Mouse (Mus musculus): ENCODE measurements around the gene Palm2. TPM values are rescaled to one million over a fixed set of nuclear protein-coding genes. Genes with fewer than 3 reads are reported as not detected.

Palm2 gene
- polyA plus RNA-seq, 1 experiment from 2014 or later, result 2.5 TPM

GRCm38 (mm10) chr4:57489887-57490286, 55.8 kb downstream of the Palm2 start:
- H3K9me3 ChIP-seq (ENCODE audit: control insufficient read depth, low read length), result no peaks in the 10 kb centered on the region
- H3K4me1 ChIP-seq (ENCODE audit: control insufficient read depth, insufficient read depth, low read length), result no peaks in the 10 kb centered on the region
- no peak overlapping the region for H3K27ac ChIP-seq (ENCODE audit: low read depth, low read length)
- DNase-seq (ENCODE audit: low spot score, missing footprints) (peak; percentile 75), ATAC-seq (ENCODE audit: low FRiP score) (no peak)
- no peak overlapping the region for H3K4me3 ChIP-seq (ENCODE audit: low read depth, low read length)
- no peaks in the 10 kb centered on the region for H3K36me3 ChIP-seq (ENCODE audit: control insufficient read depth, insufficient read depth, low read length)
- WGBS, result 94% methylated on average over 6 of the region's 6 CpGs
- H3K4me2 ChIP-seq, result no peak overlapping the region
- no peak overlapping the region for H3K9ac ChIP-seq (ENCODE audit: low read length)
- no peaks in the 10 kb centered on the region for H3K27me3 ChIP-seq (ENCODE audit: control insufficient read depth, insufficient read depth, low read length)

- no peak for ATAC-seq (ENCODE audit: low FRiP score)
Measured at GRCm38 (mm10) chr4:57504792-57505191, 70.7 kb downstream of the Palm2 start.

GRCm38 (mm10) chr4:57510576-57510975, 76.5 kb downstream of the Palm2 start:
- no peaks in the 10 kb centered on the region for H3K27me3 ChIP-seq (ENCODE audit: control insufficient read depth, insufficient read depth, low read length)
- no peak overlapping the region for H3K9ac ChIP-seq (ENCODE audit: low read length)
- H3K4me2 ChIP-seq, result no peak overlapping the region
- DNase-seq (ENCODE audit: low spot score, missing footprints) (peak; percentile 56), ATAC-seq (ENCODE audit: low FRiP score) (no peak)
- WGBS, result 76% methylated on average over 2 of the region's 3 CpGs
- H3K4me1 ChIP-seq (ENCODE audit: control insufficient read depth, insufficient read depth, low read length), result no peaks in the 10 kb centered on the region
- no peaks in the 10 kb centered on the region for H3K36me3 ChIP-seq (ENCODE audit: control insufficient read depth, insufficient read depth, low read length)
- H3K4me3 ChIP-seq (ENCODE audit: low read depth, low read length), result no peak overlapping the region
- H3K9me3 ChIP-seq (ENCODE audit: control insufficient read depth, low read length), result no peaks in the 10 kb centered on the region
- no peak overlapping the region for H3K27ac ChIP-seq (ENCODE audit: low read depth, low read length)

More at GRCm38 (mm10) chr4:57504792-57505191, 70.7 kb downstream of the Palm2 start:
- no peak overlapping the region for H3K4me3 ChIP-seq (ENCODE audit: low read depth, low read length)
- H3K4me1 ChIP-seq (ENCODE audit: control insufficient read depth, insufficient read depth, low read length), result no peaks in the 10 kb centered on the region
- H3K36me3 ChIP-seq (ENCODE audit: control insufficient read depth, insufficient read depth, low read length), result no peaks in the 10 kb centered on the region
- 91% methylated on average over 6 of the region's 6 CpGs for WGBS
- no peaks in the 10 kb centered on the region for H3K27me3 ChIP-seq (ENCODE audit: control insufficient read depth, insufficient read depth, low read length)
- no peak overlapping the region for H3K27ac ChIP-seq (ENCODE audit: low read depth, low read length)
- DNase-seq (ENCODE audit: low spot score, missing footprints), result peak; percentile 17
- no peak overlapping the region for H3K4me2 ChIP-seq
- no peak overlapping the region for H3K9ac ChIP-seq (ENCODE audit: low read length)
- no peaks in the 10 kb centered on the region for H3K9me3 ChIP-seq (ENCODE audit: control insufficient read depth, low read length)

GRCm38 (mm10) chr4:57511734-57512133, 77.7 kb downstream of the Palm2 start:
- Histone ChIP-seq H3K9ac (ENCODE audit: low read length) (no peak overlapping the region), H3K27me3 (ENCODE audit: control insufficient read depth, insufficient read depth, low read length) (no peaks in the 10 kb centered on the region), H3K9me3 (ENCODE audit: control insufficient read depth, low read length) (no peaks in the 10 kb centered on the region), H3K4me2 (no peak overlapping the region), H3K4me1 (ENCODE audit: control insufficient read depth, insufficient read depth, low read length) (no peaks in the 10 kb centered on the region), H3K36me3 (ENCODE audit: control insufficient read depth, insufficient read depth, low read length) (no peaks in the 10 kb centered on the region), H3K4me3 (ENCODE audit: low read depth, low read length) (no peak overlapping the region), H3K27ac (ENCODE audit: low read depth, low read length) (no peak overlapping the region)
- ATAC-seq (ENCODE audit: low FRiP score) (no peak), DNase-seq (ENCODE audit: low spot score, missing footprints) (no peak)
- WGBS, result 91% methylated on average over 1 of the region's 1 CpGs

- no peaks in the 10 kb centered on the region for H3K27me3 ChIP-seq (ENCODE audit: control insufficient read depth, insufficient read depth, low read length)
- H3K4me3 ChIP-seq (ENCODE audit: low read depth, low read length), result no peak overlapping the region
- ATAC-seq (ENCODE audit: low FRiP score) (no peak), DNase-seq (ENCODE audit: low spot score, missing footprints) (peak; percentile 61)
- no peak overlapping the region for H3K4me2 ChIP-seq
- WGBS, result 83% methylated on average over 8 of the region's 8 CpGs
- no peak overlapping the region for H3K9ac ChIP-seq (ENCODE audit: low read length)
- H3K27ac ChIP-seq (ENCODE audit: low read depth, low read length), result no peak overlapping the region
- H3K36me3 ChIP-seq (ENCODE audit: control insufficient read depth, insufficient read depth, low read length), result no peaks in the 10 kb centered on the region
- H3K9me3 ChIP-seq (ENCODE audit: control insufficient read depth, low read length), result no peaks in the 10 kb centered on the region
- H3K4me1 ChIP-seq (ENCODE audit: control insufficient read depth, insufficient read depth, low read length), result no peaks in the 10 kb centered on the region
Measured at GRCm38 (mm10) chr4:57513241-57513933, 79.3 kb downstream of the Palm2 start.

GRCm38 (mm10) chr4:57514003-57514937, 80.2 kb downstream of the Palm2 start:
- Histone ChIP-seq H3K9ac (ENCODE audit: low read length) (no peak overlapping the region), H3K4me1 (ENCODE audit: control insufficient read depth, insufficient read depth, low read length) (no peaks in the 10 kb centered on the region), H3K27me3 (ENCODE audit: control insufficient read depth, insufficient read depth, low read length) (no peaks in the 10 kb centered on the region), H3K36me3 (ENCODE audit: control insufficient read depth, insufficient read depth, low read length) (no peaks in the 10 kb centered on the region), H3K9me3 (ENCODE audit: control insufficient read depth, low read length) (no peaks in the 10 kb centered on the region), H3K4me3 (ENCODE audit: low read depth, low read length) (no peak overlapping the region), H3K4me2 (no peak overlapping the region), H3K27ac (ENCODE audit: low read depth, low read length) (no peak overlapping the region)
- ATAC-seq (ENCODE audit: low FRiP score) (no peak), DNase-seq (ENCODE audit: low spot score, missing footprints) (peak; percentile 47)
- WGBS, result 90% methylated on average over 31 of the region's 31 CpGs

- H3K36me3 ChIP-seq (ENCODE audit: control insufficient read depth, insufficient read depth, low read length), result no peaks in the 10 kb centered on the region
- no peaks in the 10 kb centered on the region for H3K27me3 ChIP-seq (ENCODE audit: control insufficient read depth, insufficient read depth, low read length)
- no peak overlapping the region for H3K9ac ChIP-seq (ENCODE audit: low read length)
- 72% methylated on average over 2 of the region's 2 CpGs for WGBS
- no peaks in the 10 kb centered on the region for H3K4me1 ChIP-seq (ENCODE audit: control insufficient read depth, insufficient read depth, low read length)
- ATAC-seq (ENCODE audit: low FRiP score), result no peak
- H3K4me2 ChIP-seq, result no peak overlapping the region
- peak; percentile 62 for DNase-seq (ENCODE audit: low spot score, missing footprints)
- no peak overlapping the region for H3K27ac ChIP-seq (ENCODE audit: low read depth, low read length)
- no peak overlapping the region for H3K4me3 ChIP-seq (ENCODE audit: low read depth, low read length)
- H3K9me3 ChIP-seq (ENCODE audit: control insufficient read depth, low read length), result no peaks in the 10 kb centered on the region
Measured at GRCm38 (mm10) chr4:57515356-57515755, 81.3 kb downstream of the Palm2 start.

- H3K36me3 ChIP-seq (ENCODE audit: control insufficient read depth, insufficient read depth, low read length), result no peaks in the 10 kb centered on the region
- 96% methylated on average over 15 of the region's 15 CpGs for WGBS
- no peak overlapping the region for H3K4me2 ChIP-seq
- H3K9me3 ChIP-seq (ENCODE audit: control insufficient read depth, low read length), result no peaks in the 10 kb centered on the region
- DNase-seq (ENCODE audit: low spot score, missing footprints) (no peak), ATAC-seq (ENCODE audit: low FRiP score) (no peak)
- H3K4me1 ChIP-seq (ENCODE audit: control insufficient read depth, insufficient read depth, low read length), result no peaks in the 10 kb centered on the region
- H3K27ac ChIP-seq (ENCODE audit: low read depth, low read length), result no peak overlapping the region
- H3K4me3 ChIP-seq (ENCODE audit: low read depth, low read length), result no peak overlapping the region
- no peak overlapping the region for H3K9ac ChIP-seq (ENCODE audit: low read length)
- H3K27me3 ChIP-seq (ENCODE audit: control insufficient read depth, insufficient read depth, low read length), result no peaks in the 10 kb centered on the region
Measured at GRCm38 (mm10) chr4:57523456-57523855, 89.4 kb downstream of the Palm2 start.

GRCm38 (mm10) chr4:57524461-57524860, 90.4 kb downstream of the Palm2 start:
- no peaks in the 10 kb centered on the region for H3K36me3 ChIP-seq (ENCODE audit: control insufficient read depth, insufficient read depth, low read length)
- peak; percentile 56 for DNase-seq (ENCODE audit: low spot score, missing footprints)
- no peak overlapping the region for H3K27ac ChIP-seq (ENCODE audit: low read depth, low read length)
- H3K9ac ChIP-seq (ENCODE audit: low read length), result no peak overlapping the region
- no peak overlapping the region for H3K4me2 ChIP-seq
- no peaks in the 10 kb centered on the region for H3K9me3 ChIP-seq (ENCODE audit: control insufficient read depth, low read length)
- H3K4me1 ChIP-seq (ENCODE audit: control insufficient read depth, insufficient read depth, low read length), result no peaks in the 10 kb centered on the region
- no peak for ATAC-seq (ENCODE audit: low FRiP score)
- WGBS, result 85% methylated on average over 3 of the region's 3 CpGs
- H3K27me3 ChIP-seq (ENCODE audit: control insufficient read depth, insufficient read depth, low read length), result no peaks in the 10 kb centered on the region
- no peak overlapping the region for H3K4me3 ChIP-seq (ENCODE audit: low read depth, low read length)

All from midbrain, embryonic 11.5 days (tissue).